Mouse (Mus musculus): ENCODE measurements around the gene Memo1. TPM values are rescaled to one million over a fixed set of nuclear protein-coding genes. Genes with fewer than 3 reads are reported as not detected.
A peak's percentile ranks its signal among the peaks of the same experiment; 100 is the strongest.

Memo1 gene
- polyA plus RNA-seq, 1 experiment from 2014 or later, result 83.7 TPM

DNA sequence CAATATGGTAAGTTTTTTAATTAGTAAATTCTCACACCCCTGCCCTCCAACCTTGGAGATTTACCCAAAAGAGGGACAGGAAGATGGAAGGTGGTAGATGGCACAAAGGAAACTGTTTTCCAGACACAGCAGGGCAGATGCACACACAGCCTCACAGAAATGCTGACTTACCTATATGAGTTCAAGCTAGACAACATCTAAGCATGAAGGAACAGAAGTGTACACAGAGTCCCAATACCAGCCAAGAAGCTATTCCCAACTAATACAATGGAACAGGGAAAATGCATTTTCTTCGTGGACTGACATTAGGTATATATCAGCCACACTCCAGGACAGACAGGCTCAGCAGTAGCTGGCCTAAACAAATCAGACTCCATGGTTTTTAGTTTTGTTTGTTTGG lies 122.5 kb downstream of the Memo1 start:
- Histone ChIP-seq H3K9me3 (no peaks in the 10 kb centered on the region), H3K4me1 (no peaks in the 10 kb centered on the region), H3K9ac (no peak overlapping the region), H3K27ac (no peak overlapping the region), H3K36me3 (no peaks in the 10 kb centered on the region), H3K4me3 (no peak overlapping the region), H3K4me2 (replicated peaks) (no peak overlapping the region), H3K27me3 (no peaks in the 10 kb centered on the region)
- WGBS, result 82% methylated on average over 1 of the region's 1 CpGs
- ATAC-seq (ENCODE audit: insufficient number of reproducible peaks, insufficient read depth, low FRiP score, low TSS enrichment), result no peak

- Histone ChIP-seq H3K9me3 (no peaks in the 10 kb centered on the region), H3K36me3 (no peaks in the 10 kb centered on the region), H3K4me3 (peak overlapping the region; percentile 37), H3K4me1 (no peaks in the 10 kb centered on the region), H3K27me3 (no peaks in the 10 kb centered on the region), H3K9ac (no peak overlapping the region), H3K27ac (0 out of 2 replicates have a peak overlapping the region, but pooled peaks have one; percentile 50), H3K4me2 (replicated peaks) (peak overlapping the region; percentile 64)
- ATAC-seq (ENCODE audit: insufficient number of reproducible peaks, insufficient read depth, low FRiP score, low TSS enrichment), result peak; percentile 89
- 0% methylated on average over 9 of the region's 9 CpGs for WGBS
Observed at GRCm38 (mm10) chr17:74159443-74159894, 135.9 kb downstream of the Memo1 start.

GRCm38 (mm10) chr17:74158161-74158560 lies 137.2 kb downstream of the Memo1 start:
- Histone ChIP-seq H3K36me3 (no peaks in the 10 kb centered on the region), H3K4me2 (replicated peaks) (no peak overlapping the region), H3K9ac (no peak overlapping the region), H3K4me1 (no peaks in the 10 kb centered on the region), H3K9me3 (no peaks in the 10 kb centered on the region), H3K27me3 (no peaks in the 10 kb centered on the region), H3K4me3 (no peak overlapping the region), H3K27ac (no peak overlapping the region)
- 84% methylated on average over 3 of the region's 3 CpGs for WGBS
- ATAC-seq (ENCODE audit: insufficient number of reproducible peaks, insufficient read depth, low FRiP score, low TSS enrichment), result no peak

Other genes starting within 250 kb of the Memo1 start
- gene Srd5a2, start 247.6 kb downstream of the Memo1 start, polyA plus RNA-seq (2016; fragmentation: Nextera tagmentation; extraction: Ambion mirVana), result 0.23 and 0.46 TPM in 2 replicates
- gene Dpy30, start 28.4 kb upstream of the Memo1 start, polyA plus RNA-seq (2016; fragmentation: Nextera tagmentation; extraction: Ambion mirVana), result 233 and 238 TPM in 2 replicates
- gene Spast, start 43.5 kb upstream of the Memo1 start, polyA plus RNA-seq (2016; fragmentation: Nextera tagmentation; extraction: Ambion mirVana), result 28.9 and 34.5 TPM in 2 replicates
- gene Slc30a6, start 100.1 kb upstream of the Memo1 start, polyA plus RNA-seq (2016; fragmentation: Nextera tagmentation; extraction: Ambion mirVana), result 36.8 and 38.0 TPM in 2 replicates
- gene Nlrc4, start 163.6 kb upstream of the Memo1 start, polyA plus RNA-seq (2016; fragmentation: Nextera tagmentation; extraction: Ambion mirVana), result 0.23 and 0.33 TPM in 2 replicates
- 51.0 and 56.1 TPM in 2 replicates for gene Yipf4, start 194.0 kb upstream of the Memo1 start, polyA plus RNA-seq (2016; fragmentation: Nextera tagmentation; extraction: Ambion mirVana)
- gene Birc6, start 232.8 kb upstream of the Memo1 start, polyA plus RNA-seq (2016; fragmentation: Nextera tagmentation; extraction: Ambion mirVana), result 96.5 and 98.3 TPM in 2 replicates